Mouse (Mus musculus): ENCODE measurements at regions not wholly inside any gene's neighbourhood (a gene's known extent, or its start where the extent isn't known, plus 50 kb on each side); places are given as distances from the start of the nearest gene placed in this dataset.

GRCm38 (mm10) chr15:67845707-67846106, 1345.0 kb upstream of the Lrrc6 start:
- Histone ChIP-seq H3K27ac (ENCODE audit: insufficient read depth, low read depth, low read length) (no peak overlapping the region), H3K4me1 (ENCODE audit: control insufficient read depth, insufficient read depth, low read length) (no peaks in the 10 kb centered on the region), H3K4me3 (ENCODE audit: insufficient read depth, low read length) (no peak overlapping the region)
- no peak for TF ChIP-seq POLR2A (IDR thresholded peaks at IDR 0.05; ENCODE audit: borderline replicate concordance, low read depth, low read length)
- no peak for TF ChIP-seq CTCF (IDR thresholded peaks at IDR 0.05; ENCODE audit: low read depth, low read length)

- TF ChIP-seq CTCF (IDR thresholded peaks at IDR 0.05; ENCODE audit: low read depth, low read length) (no peak), POLR2A (IDR thresholded peaks at IDR 0.05; ENCODE audit: borderline replicate concordance, low read depth, low read length) (no peak)
- Histone ChIP-seq H3K4me1 (ENCODE audit: control insufficient read depth, insufficient read depth, low read length) (no peaks in the 10 kb centered on the region), H3K4me3 (ENCODE audit: insufficient read depth, low read length) (no peak overlapping the region), H3K27ac (ENCODE audit: insufficient read depth, low read depth, low read length) (no peak overlapping the region)
Measured at GRCm38 (mm10) chr15:67840671-67841070, 1340.0 kb upstream of the Lrrc6 start.

GRCm38 (mm10) chr15:67825796-67826484, 1325.2 kb upstream of the Lrrc6 start:
- Histone ChIP-seq H3K27ac (ENCODE audit: insufficient read depth, low read depth, low read length) (no peak overlapping the region), H3K4me3 (ENCODE audit: insufficient read depth, low read length) (no peak overlapping the region), H3K4me1 (ENCODE audit: control insufficient read depth, insufficient read depth, low read length) (no peaks in the 10 kb centered on the region)
- TF ChIP-seq CTCF (IDR thresholded peaks at IDR 0.05; ENCODE audit: low read depth, low read length) (no peak), POLR2A (IDR thresholded peaks at IDR 0.05; ENCODE audit: borderline replicate concordance, low read depth, low read length) (no peak)

- no peak overlapping the region for H3K4me3 ChIP-seq (ENCODE audit: insufficient read depth, low read length)
- TF ChIP-seq POLR2A (IDR thresholded peaks at IDR 0.05; ENCODE audit: borderline replicate concordance, low read depth, low read length) (no peak), CTCF (IDR thresholded peaks at IDR 0.05; ENCODE audit: low read depth, low read length) (no peak)
- no peaks in the 10 kb centered on the region for H3K4me1 ChIP-seq (ENCODE audit: control insufficient read depth, insufficient read depth, low read length)
- no peak overlapping the region for H3K27ac ChIP-seq (ENCODE audit: insufficient read depth, low read depth, low read length)
Measured at GRCm38 (mm10) chr15:67823226-67823625, 1322.5 kb upstream of the Lrrc6 start.

- no peaks in the 10 kb centered on the region for H3K4me1 ChIP-seq (ENCODE audit: control insufficient read depth, insufficient read depth, low read length)
- H3K4me3 ChIP-seq (ENCODE audit: insufficient read depth, low read length): no peak overlapping the region
- TF ChIP-seq CTCF (IDR thresholded peaks at IDR 0.05; ENCODE audit: low read depth, low read length): no peak
- no peak for TF ChIP-seq POLR2A (IDR thresholded peaks at IDR 0.05; ENCODE audit: borderline replicate concordance, low read depth, low read length)
- H3K27ac ChIP-seq (ENCODE audit: insufficient read depth, low read depth, low read length): no peak overlapping the region
Measured at GRCm38 (mm10) chr15:67799871-67800270, 1299.2 kb upstream of the Lrrc6 start.

- H3K27ac ChIP-seq (ENCODE audit: insufficient read depth, low read depth, low read length): no peak overlapping the region
- H3K4me1 ChIP-seq (ENCODE audit: control insufficient read depth, insufficient read depth, low read length): no peaks in the 10 kb centered on the region
- H3K4me3 ChIP-seq (ENCODE audit: insufficient read depth, low read length): no peak overlapping the region
- TF ChIP-seq POLR2A (IDR thresholded peaks at IDR 0.05; ENCODE audit: borderline replicate concordance, low read depth, low read length) (no peak), CTCF (IDR thresholded peaks at IDR 0.05; ENCODE audit: low read depth, low read length) (no peak)
Measured at GRCm38 (mm10) chr15:67795578-67795977, 1294.9 kb upstream of the Lrrc6 start.

GRCm38 (mm10) chr15:67792822-67793221, 1292.1 kb upstream of the Lrrc6 start:
- TF ChIP-seq CTCF (IDR thresholded peaks at IDR 0.05; ENCODE audit: low read depth, low read length) (no peak), POLR2A (IDR thresholded peaks at IDR 0.05; ENCODE audit: borderline replicate concordance, low read depth, low read length) (no peak)
- no peak overlapping the region for H3K4me3 ChIP-seq (ENCODE audit: insufficient read depth, low read length)
- H3K27ac ChIP-seq (ENCODE audit: insufficient read depth, low read depth, low read length): no peak overlapping the region
- no peaks in the 10 kb centered on the region for H3K4me1 ChIP-seq (ENCODE audit: control insufficient read depth, insufficient read depth, low read length)

- no peak for TF ChIP-seq POLR2A (IDR thresholded peaks at IDR 0.05; ENCODE audit: borderline replicate concordance, low read depth, low read length)
- no peak for TF ChIP-seq CTCF (IDR thresholded peaks at IDR 0.05; ENCODE audit: low read depth, low read length)
- Histone ChIP-seq H3K27ac (ENCODE audit: insufficient read depth, low read depth, low read length) (no peak overlapping the region), H3K4me1 (ENCODE audit: control insufficient read depth, insufficient read depth, low read length) (peaks cover 11% of the 10 kb centered on the region), H3K4me3 (ENCODE audit: insufficient read depth, low read length) (no peak overlapping the region)
Measured at GRCm38 (mm10) chr15:67788587-67788986, 1287.9 kb upstream of the Lrrc6 start.

GRCm38 (mm10) chr15:67785583-67785982, 1284.9 kb upstream of the Lrrc6 start:
- no peak overlapping the region for H3K27ac ChIP-seq (ENCODE audit: insufficient read depth, low read depth, low read length)
- H3K4me1 ChIP-seq (ENCODE audit: control insufficient read depth, insufficient read depth, low read length): peaks cover 28% of the 10 kb centered on the region
- TF ChIP-seq POLR2A (IDR thresholded peaks at IDR 0.05; ENCODE audit: borderline replicate concordance, low read depth, low read length) (no peak), CTCF (IDR thresholded peaks at IDR 0.05; ENCODE audit: low read depth, low read length) (no peak)
- H3K4me3 ChIP-seq (ENCODE audit: insufficient read depth, low read length): no peak overlapping the region

- Histone ChIP-seq H3K4me3 (ENCODE audit: insufficient read depth, low read length) (no peak overlapping the region), H3K27ac (ENCODE audit: insufficient read depth, low read depth, low read length) (no peak overlapping the region), H3K4me1 (ENCODE audit: control insufficient read depth, insufficient read depth, low read length) (peaks cover 40% of the 10 kb centered on the region)
- TF ChIP-seq CTCF (IDR thresholded peaks at IDR 0.05; ENCODE audit: low read depth, low read length) (no peak), POLR2A (IDR thresholded peaks at IDR 0.05; ENCODE audit: borderline replicate concordance, low read depth, low read length) (no peak)
Measured at GRCm38 (mm10) chr15:67783754-67784153, 1283.0 kb upstream of the Lrrc6 start.
